Mouse (Mus musculus): ENCODE results near the gene Atf7ip2. TPM values are rescaled to one million over a fixed set of nuclear protein-coding genes. Genes with fewer than 3 reads are reported as not detected.
"Not testable (repeated sequence)": the region's sequence is repeated elsewhere in the genome, so short reads cannot be mapped to it uniquely, and the experiment has no call there.

Atf7ip2 gene
- polyA plus RNA-seq (2016; fragmentation: Nextera tagmentation; extraction: Ambion mirVana) = 1.6 and 1.8 TPM in 2 replicates

GRCm38 (mm10) chr16:10192679-10193506 is at the start of gene Atf7ip2:
Gene Atf7ip2, plus strand, starts transcription at chr16:10192712.
- H3K4me1 ChIP-seq = peaks cover 8% of the 10 kb centered on the region
- H3K9me3 ChIP-seq = peaks cover 8% of the 10 kb centered on the region
- peak within 1 kb of the TSS; percentile 81 for H3K27ac ChIP-seq
- DNase-seq (ENCODE audit: extremely low spot score, low spot score) = peak; percentile 91
- H3K4me3 ChIP-seq = peak within 1 kb of the TSS; percentile 67
- peaks cover 9% of the 10 kb centered on the region for H3K27me3 ChIP-seq (ENCODE audit: poor library complexity, severe bottlenecking)
- WGBS = under 1% methylated on average over 63 of the region's 63 CpGs
- no peaks in the 10 kb centered on the region for H3K36me3 ChIP-seq (replicated peaks)

GRCm38 (mm10) chr16:10143166-10143565 is 49.3 kb upstream of the Atf7ip2 start:
- Histone ChIP-seq H3K27ac (no peak overlapping the region), H3K4me1 (no peaks in the 10 kb centered on the region), H3K9me3 (no peaks in the 10 kb centered on the region; the same call in 1 of the 2 replicates), H3K4me3 (no peak overlapping the region), H3K27me3 (ENCODE audit: poor library complexity, severe bottlenecking) (no peaks in the 10 kb centered on the region), H3K36me3 (replicated peaks) (no peaks in the 10 kb centered on the region)
- no peak for DNase-seq (ENCODE audit: extremely low spot score, low spot score)
- 86% methylated on average over 2 of the region's 2 CpGs for WGBS

DNA sequence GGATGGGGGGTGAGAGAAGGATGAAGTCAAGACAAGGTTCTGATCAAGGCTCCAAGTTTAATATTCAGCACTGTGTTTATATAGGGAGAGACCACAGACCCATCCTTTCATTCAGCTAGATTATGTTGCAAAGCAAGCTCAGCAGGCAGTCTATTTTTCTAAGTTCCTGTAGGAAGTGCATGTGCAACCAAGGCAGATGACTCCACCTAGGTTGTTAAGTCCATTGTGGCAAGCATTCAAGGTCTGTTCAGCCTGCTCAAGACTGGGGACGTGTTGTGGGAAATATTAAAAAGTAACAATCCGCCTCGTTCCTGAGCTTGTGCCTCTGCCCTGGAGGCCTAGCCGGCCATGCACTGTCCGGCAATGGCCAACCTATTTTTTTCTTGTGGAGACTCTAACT is 45.1 kb upstream of the Atf7ip2 start:
- Histone ChIP-seq H3K27ac (no peak overlapping the region), H3K4me1 (no peaks in the 10 kb centered on the region), H3K27me3 (ENCODE audit: poor library complexity, severe bottlenecking) (no peaks in the 10 kb centered on the region), H3K9me3 (no peaks in the 10 kb centered on the region; the same call in 1 of the 2 replicates), H3K4me3 (no peak overlapping the region), H3K36me3 (replicated peaks) (no peaks in the 10 kb centered on the region)
- WGBS = 91% methylated on average over 5 of the region's 5 CpGs
- no peak for DNase-seq (ENCODE audit: extremely low spot score, low spot score)

DNA sequence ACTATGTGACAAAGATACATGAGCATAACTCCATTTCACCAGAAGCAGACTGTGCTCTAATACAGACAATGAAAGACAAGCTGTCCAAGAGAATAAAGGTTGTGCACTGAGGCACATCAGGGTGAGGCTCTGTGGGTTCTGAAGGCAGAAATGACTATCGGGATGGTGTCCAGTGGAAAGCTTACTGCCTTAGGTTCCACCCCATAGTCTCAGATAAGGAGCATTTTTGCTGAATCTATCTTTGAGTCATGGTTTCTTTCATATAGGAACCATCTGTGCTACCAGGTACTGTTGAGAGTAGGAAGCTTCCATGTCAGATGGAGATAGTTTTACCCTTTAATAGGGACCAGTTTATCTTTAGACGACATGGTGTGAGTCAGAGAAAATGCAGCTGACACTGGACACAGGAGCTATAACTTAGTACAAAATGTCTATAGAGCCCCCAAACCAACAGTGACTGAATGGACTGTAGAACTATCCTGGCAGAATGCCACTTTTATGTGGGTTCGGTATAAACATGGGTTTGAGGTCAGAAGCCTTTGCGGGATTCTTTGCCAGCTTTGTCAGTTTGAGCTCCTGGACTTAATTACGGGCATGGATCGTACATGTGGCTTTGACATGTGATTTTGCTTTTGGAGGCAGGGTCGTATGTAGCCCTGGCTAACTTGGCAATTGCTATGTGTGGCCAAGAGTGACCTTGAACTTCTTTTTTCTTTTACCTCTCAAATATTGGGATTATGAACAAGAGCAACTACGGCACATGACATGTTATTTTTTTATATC is 23.2 kb upstream of the Atf7ip2 start:
- DNase-seq (ENCODE audit: extremely low spot score, low spot score) = no peak
- H3K4me1 ChIP-seq = no peaks in the 10 kb centered on the region
- no peak overlapping the region for H3K27ac ChIP-seq
- peaks cover 15% of the 10 kb centered on the region for H3K9me3 ChIP-seq
- H3K27me3 ChIP-seq (ENCODE audit: poor library complexity, severe bottlenecking) = no peaks in the 10 kb centered on the region
- no peak overlapping the region for H3K4me3 ChIP-seq
- 94% methylated on average over 8 of the region's 8 CpGs for WGBS
- no peaks in the 10 kb centered on the region for H3K36me3 ChIP-seq (replicated peaks)

DNA sequence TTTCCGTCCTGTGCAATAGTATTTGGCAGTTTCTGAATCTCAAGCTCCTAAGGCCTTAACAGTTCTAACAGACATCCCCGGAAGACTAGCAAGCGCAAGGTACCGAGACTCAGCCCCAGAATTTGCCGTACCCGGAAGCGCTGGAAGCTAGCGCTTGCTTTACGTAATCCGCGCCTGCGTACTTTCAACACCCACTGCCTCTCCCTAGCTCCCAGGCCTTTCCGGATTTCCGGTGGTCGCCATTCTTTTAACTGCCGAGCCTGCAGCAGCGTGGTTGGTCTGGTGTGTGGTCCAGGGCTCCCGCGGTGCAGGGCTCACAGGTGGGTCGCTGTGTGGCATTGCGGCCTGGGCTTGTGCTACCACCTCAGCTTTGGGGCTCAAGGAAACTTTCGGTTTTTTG is 22.5 kb upstream of the Atf7ip2 start, which contains the start of gene Rpl39l:
Gene Rpl39l, plus strand, starts transcription at position 222 of the 400 bp plus-strand sequence.
- no peak within 1 kb of the TSS for H3K27ac ChIP-seq
- 89% methylated on average over 22 of the region's 22 CpGs for WGBS
- H3K36me3 ChIP-seq (replicated peaks) = no peaks in the 10 kb centered on the region
- no peaks in the 10 kb centered on the region for H3K27me3 ChIP-seq (ENCODE audit: poor library complexity, severe bottlenecking)
- H3K4me3 ChIP-seq = no peak within 1 kb of the TSS
- no peaks in the 10 kb centered on the region for H3K4me1 ChIP-seq
- H3K9me3 ChIP-seq = peaks cover 10% of the 10 kb centered on the region
- no peak for DNase-seq (ENCODE audit: extremely low spot score, low spot score)

GRCm38 (mm10) chr16:10171276-10171675 is 21.2 kb upstream of the Atf7ip2 start:
- Histone ChIP-seq H3K27ac (no peak overlapping the region), H3K27me3 (ENCODE audit: poor library complexity, severe bottlenecking) (no peaks in the 10 kb centered on the region), H3K9me3 (peaks cover 2% of the 10 kb centered on the region; the same call in 1 of the 2 replicates), H3K4me3 (no peak overlapping the region), H3K36me3 (replicated peaks) (no peaks in the 10 kb centered on the region), H3K4me1 (no peaks in the 10 kb centered on the region)
- 88% methylated on average over 4 of the region's 4 CpGs for WGBS
- no peak for DNase-seq (ENCODE audit: extremely low spot score, low spot score)

GRCm38 (mm10) chr16:10172179-10172820 is 20.2 kb upstream of the Atf7ip2 start:
- H3K9me3 ChIP-seq = peaks cover 9% of the 10 kb centered on the region
- no peak overlapping the region for H3K4me3 ChIP-seq
- no peaks in the 10 kb centered on the region for H3K27me3 ChIP-seq (ENCODE audit: poor library complexity, severe bottlenecking)
- no peaks in the 10 kb centered on the region for H3K36me3 ChIP-seq (replicated peaks)
- WGBS = 94% methylated on average over 3 of the region's 3 CpGs
- no peaks in the 10 kb centered on the region for H3K4me1 ChIP-seq
- no peak for DNase-seq (ENCODE audit: extremely low spot score, low spot score)
- no peak overlapping the region for H3K27ac ChIP-seq

- 95% methylated on average over 10 of the region's 10 CpGs for WGBS
- not testable (repeated sequence) for H3K36me3 ChIP-seq (replicated peaks); H3K4me3 ChIP-seq; H3K27me3 ChIP-seq (ENCODE audit: poor library complexity, severe bottlenecking); DNase-seq (ENCODE audit: extremely low spot score, low spot score); H3K4me1 ChIP-seq; H3K27ac ChIP-seq
- H3K9me3 ChIP-seq = peaks cover 60% of the 10 kb centered on the region
Observed at GRCm38 (mm10) chr16:10187461-10187860, 5.1 kb upstream of the Atf7ip2 start.

- H3K36me3 ChIP-seq (replicated peaks) = 0 out of 2 replicates have a peak, but pooled peaks cover 2% of the 10 kb centered on the region
- H3K9me3 ChIP-seq = no peaks in the 10 kb centered on the region
- H3K27me3 ChIP-seq (ENCODE audit: poor library complexity, severe bottlenecking) = no peaks in the 10 kb centered on the region
- no peak overlapping the region for H3K4me3 ChIP-seq
- H3K4me1 ChIP-seq = no peaks in the 10 kb centered on the region
- H3K27ac ChIP-seq = no peak overlapping the region
- WGBS = 84% methylated on average over 1 of the region's 1 CpGs
- no peak for DNase-seq (ENCODE audit: extremely low spot score, low spot score)
Observed at GRCm38 (mm10) chr16:10208777-10209176, 16.3 kb downstream of the Atf7ip2 start.

- H3K27me3 ChIP-seq (ENCODE audit: poor library complexity, severe bottlenecking); H3K9me3 ChIP-seq; H3K4me1 ChIP-seq; DNase-seq (ENCODE audit: extremely low spot score, low spot score); H3K36me3 ChIP-seq (replicated peaks); H3K27ac ChIP-seq; H3K4me3 ChIP-seq: not testable (repeated sequence)
- 88% methylated on average over 1 of the region's 1 CpGs for WGBS
Observed at GRCm38 (mm10) chr16:10216366-10216765, 23.9 kb downstream of the Atf7ip2 start.

- 93% methylated on average over 2 of the region's 2 CpGs for WGBS
- not testable (repeated sequence) for H3K9me3 ChIP-seq; H3K27ac ChIP-seq; H3K36me3 ChIP-seq (replicated peaks); H3K27me3 ChIP-seq (ENCODE audit: poor library complexity, severe bottlenecking); H3K4me3 ChIP-seq; DNase-seq (ENCODE audit: extremely low spot score, low spot score); H3K4me1 ChIP-seq
Observed at GRCm38 (mm10) chr16:10217020-10217419, 24.5 kb downstream of the Atf7ip2 start.

DNA sequence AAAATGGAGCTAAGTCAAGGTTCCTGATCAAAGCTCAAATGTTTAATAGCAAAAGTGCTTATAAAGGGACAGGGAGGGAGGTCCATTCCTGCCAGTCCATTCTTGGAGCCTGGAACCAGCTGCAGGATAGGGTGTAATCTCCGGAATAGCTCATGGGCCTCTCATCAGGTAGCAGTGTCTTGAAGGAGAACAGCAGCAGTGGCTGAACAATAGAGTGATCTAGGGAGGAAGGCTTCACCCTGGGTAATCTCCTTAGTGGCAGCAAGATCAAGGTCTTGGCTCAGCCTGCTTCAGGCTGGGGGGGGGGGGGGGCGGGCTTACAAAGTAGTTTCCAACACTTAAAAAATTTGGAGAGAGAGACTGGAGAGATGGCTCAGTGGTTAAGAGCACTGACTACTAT is 34.8 kb downstream of the Atf7ip2 start:
- H3K27ac ChIP-seq = no peak overlapping the region
- H3K27me3 ChIP-seq (ENCODE audit: poor library complexity, severe bottlenecking) = no peaks in the 10 kb centered on the region
- WGBS = 48% methylated on average over 2 of the region's 2 CpGs
- no peaks in the 10 kb centered on the region for H3K4me1 ChIP-seq
- no peak overlapping the region for H3K4me3 ChIP-seq
- no peaks in the 10 kb centered on the region for H3K36me3 ChIP-seq (replicated peaks)
- peaks cover 4% of the 10 kb centered on the region for H3K9me3 ChIP-seq
- no peak for DNase-seq (ENCODE audit: extremely low spot score, low spot score)

Measured in forebrain, embryonic 10.5 days (tissue).